Mouse (Mus musculus) myocyte (in vitro differentiated cells): ENCODE data around the gene Unc119b.

Experiments
- E2F4 ChIP-seq: IDR thresholded peaks from one replicate; pipeline ENCODE4 v1.6.1; 2011; ENCODE audit warnings: mild to moderate bottlenecking, control low read depth, moderate library complexity; ENCODE audit not compliant: insufficient read depth
- POLR2A ChIP-seq: IDR thresholded peaks from one replicate; pipeline ENCODE4 v1.6.1; 2011; ENCODE audit warnings: low read depth, mild to moderate bottlenecking, control low read depth, moderate library complexity; ENCODE audit not compliant: insufficient read length
- POLR2AphosphoS2 ChIP-seq: IDR thresholded peaks from one replicate; pipeline ENCODE4 v1.6.1; 2011; ENCODE audit warnings: low read depth, control low read depth; ENCODE audit not compliant: insufficient read length
- REST ChIP-seq: IDR thresholded peaks from one replicate; pipeline ENCODE4 v1.6.1; 2011; ENCODE audit warnings: mild to moderate bottlenecking, control low read depth, moderate library complexity; ENCODE audit not compliant: insufficient read depth, insufficient read length
- USF1 ChIP-seq: IDR thresholded peaks from one replicate; pipeline ENCODE4 v1.6.1; 2011; ENCODE audit warnings: low read depth, mild to moderate bottlenecking, control low read depth, moderate library complexity

DNA sequence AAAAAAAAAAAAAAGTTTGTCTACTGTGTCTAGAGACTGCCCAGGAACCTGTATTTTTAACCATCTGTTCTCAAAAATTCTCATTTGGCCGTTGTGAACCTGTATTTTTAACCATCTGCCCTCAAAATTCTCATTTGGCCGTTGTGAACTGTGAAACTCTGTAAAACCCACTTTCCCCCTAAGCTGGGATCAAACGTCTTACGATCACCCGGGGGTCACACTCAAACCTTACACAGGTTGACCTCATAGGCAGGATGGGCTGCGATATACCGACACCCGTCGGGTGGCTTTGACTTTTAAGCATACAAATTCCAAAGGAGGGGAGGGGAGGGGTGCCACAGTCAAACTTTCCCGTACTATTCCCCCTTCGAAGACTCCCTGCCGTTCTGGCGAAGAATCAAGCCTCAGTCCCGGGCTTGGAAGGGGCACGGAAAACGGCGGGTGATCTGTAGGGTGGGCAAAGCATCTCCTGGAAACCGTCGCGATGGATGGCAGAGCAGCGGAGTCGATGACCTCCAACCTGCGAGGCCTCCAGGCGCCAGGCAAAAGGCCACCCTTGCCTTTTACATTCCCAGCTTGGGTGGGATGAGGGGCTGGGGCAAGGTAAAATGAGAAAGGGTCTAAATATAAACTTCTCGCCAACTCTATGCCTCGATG lies 22.3 kb upstream of the Unc119b start:
- no peak for TF ChIP-seq POLR2A
- TF ChIP-seq REST = no peak
- no peak for TF ChIP-seq USF1
- no peak for TF ChIP-seq E2F4
- no peak for TF ChIP-seq POLR2AphosphoS2
